Mouse (Mus musculus) liver, adult 2 months (tissue): ENCODE measurements around the gene Meox1. TPM values are rescaled to one million over a fixed set of nuclear protein-coding genes. Genes with fewer than 3 reads are reported as not detected.

Source experiments
- DNase-seq: peaks from one replicate; pipeline ENCODE4 v3.0.0-alpha.2; 2011; ENCODE audit warnings: low read depth, low spot score; ENCODE audit errors: extremely low read depth
- H3K27ac ChIP-seq: fragments of 200-500 bp; replicated peaks from 2 replicates; pipeline ENCODE4 v1.5.1; 2012; ENCODE audit warnings: low read depth, mild to moderate bottlenecking, control low read depth, inconsistent platforms, low read length; ENCODE audit not compliant: insufficient read depth
- H3K27me3 ChIP-seq: fragments of 200-500 bp; 2 replicates; pipeline ENCODE4 v1.6.1; 2012; ENCODE audit warnings: mild to moderate bottlenecking, moderate library complexity, low read length, inconsistent platforms; ENCODE audit not compliant: control insufficient read depth, insufficient read depth
- H3K36me3 ChIP-seq: fragments of 200-500 bp; 2 replicates; pipeline ENCODE4 v1.6.1; 2012; ENCODE audit warnings: low read length, inconsistent platforms; ENCODE audit not compliant: control insufficient read depth, insufficient read depth
- H3K4me1 ChIP-seq: fragments of 200-500 bp; 2 replicates; pipeline ENCODE4 v1.6.1; 2011; ENCODE audit warnings: low read length; ENCODE audit not compliant: control insufficient read depth, insufficient read depth
- H3K4me3 ChIP-seq: fragments of 200-500 bp; 2 replicates; pipeline ENCODE4 v1.5.1; 2011; ENCODE audit warnings: low read depth, mild to moderate bottlenecking, control low read depth, low read length, moderate library complexity; ENCODE audit not compliant: insufficient read depth
- H3K79me2 ChIP-seq: fragments of 200-500 bp; 2 replicates; pipeline ENCODE4 v1.6.1; 2012; ENCODE audit warnings: inconsistent platforms, mild to moderate bottlenecking, low read length, moderate library complexity; ENCODE audit not compliant: control insufficient read depth, insufficient read depth
- H3K9ac ChIP-seq: fragments of 200-500 bp; 2 replicates; pipeline ENCODE4 v1.6.1; 2012; ENCODE audit warnings: low read depth, mild to moderate bottlenecking, control low read depth, inconsistent platforms, low read length
- CTCF ChIP-seq: fragments of 200-500 bp; IDR thresholded peaks from 2 replicates; pipeline ENCODE4 v1.5.1; 2011; ENCODE audit warnings: low read depth, low read length, control low read depth
- POLR2A ChIP-seq: fragments of 200-500 bp; IDR thresholded peaks from 2 replicates; pipeline ENCODE4 v1.6.1; 2011; ENCODE audit warnings: low read length, control low read depth; ENCODE audit not compliant: insufficient read depth; ENCODE audit errors: extremely low read depth
- WGBS: fragments of 180-500 bp; shearing (Covaris S2); methylation state at CpG from one replicate; pipeline ENCODE4 v1.1.7; 2018; 5-methylcytosine and 5-hydroxymethylcytosine counted together
- polyA plus RNA-seq: library from polyadenylated mRNA; depleted of rRNA; stranded (reverse); fragments of >200 nt; gene quantifications from 2 replicates; pipeline ENCODE4 v1.2.3, GENCODE M21; 2012
- total RNA-seq: library from RNA; depleted of rRNA; stranded (reverse); fragments of >200 nt; gene quantifications from 2 replicates; pipeline ENCODE4 v1.2.3, GENCODE M21; 2014

Gene Meox1
- total and polyA plus RNA-seq, 2 experiments = not detected

DNA sequence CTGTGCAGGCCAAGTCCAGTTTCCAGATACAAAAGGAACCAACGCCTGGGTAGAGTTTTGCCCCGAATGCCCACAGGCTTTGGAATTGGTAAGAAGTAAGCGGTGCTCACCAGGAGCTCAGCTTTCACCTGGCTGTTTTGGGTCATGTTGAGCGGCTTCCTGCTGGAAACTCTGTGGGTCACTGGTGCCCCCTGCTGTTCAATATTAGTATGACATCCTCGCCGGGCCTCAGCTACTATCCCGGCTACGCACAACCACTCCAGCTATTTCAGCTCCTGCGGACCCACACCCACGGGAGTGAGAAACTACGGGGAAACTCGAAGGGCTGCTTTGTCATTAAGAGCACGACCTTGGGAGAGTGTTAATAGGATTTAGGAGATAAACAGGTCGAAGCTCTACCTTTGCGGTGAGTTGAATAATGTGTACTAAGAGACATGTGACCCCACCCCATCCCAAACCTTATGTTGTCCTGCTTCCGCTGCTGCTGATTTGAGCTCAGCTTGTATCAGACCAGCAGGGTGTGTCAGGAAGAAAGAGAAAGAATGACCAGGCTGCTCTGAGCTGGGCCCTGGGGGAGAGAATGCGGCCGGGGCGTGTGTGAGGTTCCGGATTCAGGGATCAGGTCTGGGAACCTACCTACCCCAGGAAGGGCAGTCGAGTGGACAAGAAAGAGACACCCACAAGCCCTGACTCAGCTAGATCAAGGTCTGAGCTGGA, 16.2 kb upstream of the Meox1 start:
- TF ChIP-seq CTCF = peak; percentile 90
- no peak for TF ChIP-seq POLR2A
- WGBS = 24% methylated on average over 21 of the region's 21 CpGs
- Histone ChIP-seq H3K27me3 (no peaks in the 10 kb centered on the region), H3K27ac (no peak overlapping the region), H3K4me1 (no peaks in the 10 kb centered on the region), H3K4me3 (no peak overlapping the region), H3K9ac (no peak overlapping the region), H3K36me3 (no peaks in the 10 kb centered on the region), H3K79me2 (no peaks in the 10 kb centered on the region)
- DNase-seq = peak; percentile 40

- Histone ChIP-seq H3K27me3 (no peaks in the 10 kb centered on the region), H3K27ac (no peak overlapping the region), H3K79me2 (no peaks in the 10 kb centered on the region), H3K9ac (no peak overlapping the region), H3K4me3 (no peak overlapping the region), H3K4me1 (no peaks in the 10 kb centered on the region), H3K36me3 (no peaks in the 10 kb centered on the region)
- no peak for DNase-seq
- no peak for TF ChIP-seq POLR2A
- WGBS = 75% methylated on average over 6 of the region's 6 CpGs
Measured at GRCm38 (mm10) chr11:101908777-101909176, 14.6 kb upstream of the Meox1 start.

DNA sequence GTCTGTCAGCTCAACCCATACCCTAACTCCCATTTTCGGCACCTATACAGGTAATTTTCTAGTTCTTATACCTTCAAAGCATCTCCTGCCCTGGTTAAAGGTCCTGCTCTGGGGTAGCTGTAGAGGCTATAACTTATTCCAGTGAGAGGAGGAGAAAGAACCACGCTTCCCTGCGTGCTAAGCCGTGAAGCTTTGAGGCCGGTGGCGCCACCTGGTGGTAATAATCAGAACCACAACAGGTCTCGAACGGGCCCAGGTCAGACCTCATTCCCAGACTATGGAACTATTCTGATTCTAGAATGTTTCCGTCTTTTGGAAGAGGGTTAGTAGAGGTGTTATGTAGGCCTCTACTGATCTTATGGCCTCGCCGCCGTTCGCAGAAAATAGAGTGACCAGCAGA, 10.9 kb upstream of the Meox1 start:
- H3K9ac ChIP-seq = no peak overlapping the region
- H3K27ac ChIP-seq = no peak overlapping the region
- TF ChIP-seq CTCF (peak; percentile 90), POLR2A (no peak)
- H3K4me3 ChIP-seq = no peak overlapping the region
- H3K27me3 ChIP-seq = no peaks in the 10 kb centered on the region; the same call in 1 of the 2 replicates
- DNase-seq = peak; percentile 14
- no peaks in the 10 kb centered on the region for H3K79me2 ChIP-seq
- 17% methylated on average over 13 of the region's 13 CpGs for WGBS
- no peaks in the 10 kb centered on the region for H3K36me3 ChIP-seq
- no peaks in the 10 kb centered on the region for H3K4me1 ChIP-seq

GRCm38 (mm10) chr11:101901309-101901708, 7.1 kb upstream of the Meox1 start:
- no peaks in the 10 kb centered on the region for H3K4me1 ChIP-seq
- no peak overlapping the region for H3K27ac ChIP-seq
- WGBS = 80% methylated on average over 8 of the region's 8 CpGs
- TF ChIP-seq CTCF (no peak), POLR2A (no peak)
- no peak overlapping the region for H3K9ac ChIP-seq
- no peak for DNase-seq
- H3K27me3 ChIP-seq = no peaks in the 10 kb centered on the region; the same call in 1 of the 2 replicates
- no peak overlapping the region for H3K4me3 ChIP-seq
- no peaks in the 10 kb centered on the region for H3K36me3 ChIP-seq
- no peaks in the 10 kb centered on the region for H3K79me2 ChIP-seq

DNA sequence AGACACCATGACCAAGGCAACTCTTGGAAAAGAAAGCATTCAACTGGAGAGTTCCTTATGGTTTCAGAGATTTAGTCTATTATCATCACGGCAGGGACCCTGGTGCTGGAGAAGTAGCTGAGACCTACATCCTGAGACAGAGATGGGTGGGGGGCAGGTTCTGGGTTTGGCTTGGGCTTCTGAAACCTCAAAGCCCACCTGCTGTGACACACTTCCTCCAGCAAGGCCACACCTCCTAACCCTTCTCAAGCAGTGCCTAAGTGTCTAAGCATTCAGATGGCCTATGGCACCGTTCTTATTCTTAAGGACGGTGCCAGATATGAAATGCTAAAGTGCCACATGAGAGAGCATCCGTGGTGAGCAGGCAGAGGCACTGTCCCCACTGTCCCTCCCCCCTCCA, 4.2 kb upstream of the Meox1 start:
- H3K27me3 ChIP-seq = peaks cover 5% of the 10 kb centered on the region; the same call in 1 of the 2 replicates
- DNase-seq = no peak
- no peak overlapping the region for H3K9ac ChIP-seq
- H3K4me1 ChIP-seq = no peaks in the 10 kb centered on the region
- TF ChIP-seq POLR2A (no peak), CTCF (no peak)
- no peak overlapping the region for H3K27ac ChIP-seq
- WGBS = 95% methylated on average over 4 of the region's 4 CpGs
- no peaks in the 10 kb centered on the region for H3K79me2 ChIP-seq
- no peak overlapping the region for H3K4me3 ChIP-seq
- no peaks in the 10 kb centered on the region for H3K36me3 ChIP-seq

DNA sequence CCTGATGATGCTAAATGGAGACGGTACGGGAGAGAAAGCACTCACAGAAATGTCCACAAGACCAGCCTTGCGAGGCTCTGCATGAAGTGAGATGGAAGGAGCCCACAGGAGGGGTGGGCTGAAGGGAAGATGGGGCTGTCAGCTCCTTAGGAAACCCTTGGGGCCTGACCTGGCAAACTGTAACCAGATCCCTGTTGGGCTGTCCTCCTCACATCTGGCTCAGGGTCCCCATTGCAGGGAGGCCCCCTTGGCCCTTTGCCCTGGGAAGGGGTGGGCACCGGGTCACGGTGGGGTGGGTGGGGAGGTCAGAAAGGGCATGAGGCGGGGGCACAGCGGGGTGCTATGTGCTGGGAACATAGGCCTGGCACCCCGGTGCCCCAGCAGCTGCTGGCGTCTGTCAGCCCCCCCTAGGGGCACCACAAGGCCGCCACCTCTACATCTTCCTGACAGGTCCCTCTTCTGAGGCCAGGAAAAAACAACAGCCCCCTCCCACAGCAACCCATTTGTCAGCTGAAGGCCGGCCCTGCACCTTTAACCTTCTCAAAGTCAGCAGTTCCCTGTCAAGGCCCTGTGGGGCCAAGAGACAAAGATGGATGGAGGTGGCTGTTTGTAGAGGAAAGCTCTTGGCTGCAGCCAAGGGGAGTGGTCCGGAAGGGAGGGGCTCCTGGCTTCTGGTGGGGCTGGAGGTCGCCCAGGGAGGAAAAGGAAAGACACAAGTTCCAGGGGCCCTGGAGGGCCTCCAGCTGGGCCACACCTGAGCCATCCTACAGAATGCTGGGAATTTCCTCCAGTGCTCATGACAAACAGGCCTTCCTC, 2.6 kb upstream of the Meox1 start:
- no peaks in the 10 kb centered on the region for H3K4me1 ChIP-seq
- no peaks in the 10 kb centered on the region for H3K79me2 ChIP-seq
- H3K9ac ChIP-seq = no peak overlapping the region
- H3K27ac ChIP-seq = no peak overlapping the region
- 60% methylated on average over 13 of the region's 13 CpGs for WGBS
- no peak overlapping the region for H3K4me3 ChIP-seq
- no peaks in the 10 kb centered on the region for H3K36me3 ChIP-seq
- no peak for TF ChIP-seq POLR2A
- H3K27me3 ChIP-seq = peaks cover 8% of the 10 kb centered on the region; the same call in 1 of the 2 replicates
- DNase-seq = no peak
